Mouse (Mus musculus): ENCODE results near the gene Disp2.

Gene Disp2

DNA sequence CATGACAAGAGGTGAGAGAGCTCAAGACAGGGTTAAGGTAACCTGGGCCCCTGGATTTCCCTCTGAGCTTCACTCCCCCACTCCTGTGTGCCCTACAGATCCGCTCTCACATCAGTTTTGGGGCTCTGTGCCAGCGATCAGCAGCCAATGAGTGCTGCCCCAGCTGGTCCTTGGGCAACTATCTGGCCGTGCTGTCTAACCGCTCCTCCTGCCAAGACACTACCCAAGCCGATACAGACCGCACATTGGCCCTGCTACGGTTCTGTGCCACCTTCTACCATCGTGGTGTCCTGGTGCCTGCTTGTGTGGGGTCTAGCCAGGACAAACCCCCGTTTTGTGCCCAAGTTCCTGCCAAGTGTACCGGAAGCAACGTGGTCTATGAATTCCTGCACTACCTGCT, 10.0 kb downstream of the Disp2 start:
- DNase-seq (ENCODE audit: low spot score) = no peak

DNA sequence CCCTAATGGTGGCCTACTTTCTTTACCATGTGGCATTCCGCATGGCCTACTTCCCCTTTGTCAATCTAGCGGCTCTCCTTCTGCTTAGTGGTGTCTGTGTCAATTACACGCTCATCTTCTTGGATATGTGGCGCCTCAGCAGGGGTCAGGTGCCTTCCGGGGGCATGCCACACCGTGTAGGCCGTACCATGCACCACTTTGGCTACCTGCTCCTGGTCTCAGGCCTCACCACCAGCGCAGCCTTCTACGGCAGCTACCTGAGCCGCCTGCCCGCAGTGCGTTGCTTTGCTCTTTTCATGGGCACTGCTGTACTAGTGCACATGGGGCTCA, 10.7 kb downstream of the Disp2 start:
- no peak for DNase-seq (ENCODE audit: low spot score)

DNA sequence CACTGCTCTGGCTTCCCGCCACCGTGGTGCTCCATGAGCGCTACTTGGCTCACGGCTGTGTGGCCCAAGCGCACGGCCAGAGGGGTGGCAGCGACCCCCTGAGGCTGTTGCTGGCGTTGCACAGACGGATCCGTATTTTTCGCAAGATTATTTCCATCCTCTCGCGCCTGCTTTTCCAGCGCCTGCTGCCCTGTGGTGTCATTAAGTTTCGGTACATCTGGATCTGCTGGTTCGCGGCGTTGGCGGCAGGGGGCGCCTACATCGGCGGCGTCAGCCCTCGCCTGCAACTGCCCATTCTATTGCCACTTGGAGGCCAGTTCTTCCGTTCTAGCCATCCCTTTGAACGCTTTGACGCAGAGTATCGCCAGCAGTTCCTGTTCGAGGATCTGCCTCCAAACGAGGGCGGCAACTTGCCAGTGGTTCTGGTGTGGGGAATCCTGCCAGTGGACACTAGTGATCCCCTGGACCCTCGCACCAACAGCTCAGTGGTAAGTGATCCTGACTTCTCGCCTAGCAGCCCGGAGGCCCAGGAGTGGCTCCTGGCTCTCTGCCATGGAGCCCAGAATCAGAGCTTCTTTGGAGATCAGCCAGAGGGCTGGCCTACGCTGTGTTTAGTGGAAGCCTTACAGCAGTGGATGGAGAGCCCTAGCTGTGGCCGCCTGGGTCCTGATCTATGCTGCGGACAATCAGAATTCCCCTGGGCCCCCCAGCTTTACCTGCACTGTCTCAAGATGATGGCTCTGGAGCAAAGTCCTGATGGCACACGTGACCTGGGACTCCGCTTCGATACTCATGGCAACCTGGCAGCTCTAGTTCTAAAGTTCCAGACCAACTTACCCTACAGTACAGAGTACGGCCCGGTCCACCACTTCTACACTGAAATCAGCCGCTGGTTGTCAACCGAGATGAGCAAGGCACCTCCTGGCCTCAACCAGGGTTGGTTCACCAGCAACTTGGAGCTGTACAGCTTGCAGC, 11.3 kb downstream of the Disp2 start:
- no peak for DNase-seq (ENCODE audit: low spot score)

DNA sequence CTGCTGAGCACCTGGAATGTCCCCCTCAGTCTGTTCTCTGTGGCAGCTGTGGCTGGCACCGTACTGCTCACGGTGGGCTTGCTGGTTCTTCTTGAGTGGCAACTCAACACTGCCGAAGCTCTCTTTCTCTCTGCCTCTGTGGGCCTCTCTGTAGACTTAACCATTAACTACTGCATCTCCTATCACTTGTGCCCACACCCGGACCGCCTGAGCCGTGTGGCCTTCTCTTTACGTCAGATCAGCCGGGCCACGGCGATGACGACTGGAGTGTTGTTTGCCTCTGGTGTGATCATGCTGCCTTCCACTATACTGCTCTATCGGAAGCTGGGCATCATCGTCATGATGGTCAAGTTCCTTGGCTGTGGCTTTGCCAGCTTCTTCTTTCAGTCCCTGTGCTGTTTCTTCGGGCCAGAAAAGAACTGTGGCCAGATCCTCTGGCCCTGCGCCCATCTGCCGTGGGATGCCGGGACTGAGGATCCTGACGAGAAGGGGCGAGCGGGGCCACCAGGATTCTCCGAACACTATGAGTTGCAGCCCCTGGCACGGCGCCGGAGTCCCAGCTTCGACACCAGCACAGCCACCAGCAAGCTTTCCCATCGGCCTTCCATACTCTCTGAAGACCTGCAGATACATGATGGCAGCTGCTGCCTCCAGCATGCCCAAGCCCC, 12.2 kb downstream of the Disp2 start:
- DNase-seq (ENCODE audit: low spot score) = no peak

DNA sequence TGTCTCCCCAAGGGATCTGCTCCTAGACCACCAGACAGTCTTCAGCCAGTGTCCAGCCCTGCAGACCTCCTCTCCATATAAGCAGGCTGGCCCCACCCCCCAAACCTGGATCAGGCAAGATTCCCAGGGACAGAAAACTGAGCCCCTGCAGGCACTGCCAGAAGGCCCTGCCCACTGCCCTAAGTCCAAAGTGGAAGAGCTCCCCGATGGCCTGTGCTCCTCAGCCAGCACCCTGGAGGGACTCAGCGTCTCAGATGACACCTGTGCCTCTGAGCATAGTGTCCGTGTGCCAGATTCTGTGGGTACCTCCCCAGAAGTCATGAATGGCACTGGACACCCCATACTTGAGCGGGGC, 12.7 kb downstream of the Disp2 start:
- DNase-seq (ENCODE audit: low spot score) = no peak

DNA sequence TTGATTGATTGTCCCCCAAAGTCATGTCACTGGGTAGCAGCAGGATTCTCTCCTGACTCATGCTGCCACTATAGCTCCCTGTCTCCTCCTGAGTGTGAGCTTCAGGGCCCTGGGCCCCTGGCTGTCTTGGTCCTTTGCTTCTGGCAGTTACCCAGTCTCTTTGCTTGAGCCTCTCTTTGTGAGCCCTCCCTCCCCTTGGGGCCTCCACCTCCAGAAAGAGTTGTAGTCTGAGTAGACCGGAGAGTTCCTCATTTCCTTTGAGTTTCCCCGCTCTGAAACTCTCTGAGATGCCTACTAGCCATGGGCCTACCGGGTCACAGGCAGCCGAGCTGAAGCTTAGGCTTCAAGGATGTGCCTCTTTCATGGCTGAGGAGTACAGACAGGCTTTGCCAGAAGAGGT, 14.1 kb downstream of the Disp2 start:
- no peak for DNase-seq (ENCODE audit: low spot score)

DNA sequence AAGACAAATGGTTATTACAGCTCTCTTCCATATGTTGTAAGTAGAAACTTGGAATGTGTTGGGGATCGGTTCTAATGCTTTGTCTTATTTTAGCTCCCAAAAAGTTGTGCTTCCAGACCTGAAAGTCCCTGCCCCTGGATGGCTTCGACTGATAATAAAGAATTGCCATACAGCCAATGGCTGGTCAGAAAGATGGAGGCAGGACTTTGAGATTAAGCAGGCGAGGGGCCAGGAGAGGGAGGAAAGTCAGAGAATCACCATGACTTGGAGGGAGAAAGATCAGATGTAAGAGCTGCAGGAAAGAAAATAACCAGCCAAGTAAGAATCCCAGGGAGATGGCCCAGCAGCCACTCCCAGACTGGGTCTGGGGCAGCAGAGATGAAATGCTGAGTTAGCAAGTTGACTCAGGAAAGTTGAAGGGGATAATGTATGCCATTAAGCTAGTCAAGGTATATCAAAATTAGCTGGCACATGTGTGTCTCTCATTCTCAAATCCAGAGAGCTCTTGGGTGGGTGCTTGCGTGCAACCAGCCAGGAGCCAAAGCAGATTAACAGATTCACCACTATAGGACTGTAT, 23.1 kb downstream of the Disp2 start:
- DNase-seq (ENCODE audit: low spot score) = no peak

DNA sequence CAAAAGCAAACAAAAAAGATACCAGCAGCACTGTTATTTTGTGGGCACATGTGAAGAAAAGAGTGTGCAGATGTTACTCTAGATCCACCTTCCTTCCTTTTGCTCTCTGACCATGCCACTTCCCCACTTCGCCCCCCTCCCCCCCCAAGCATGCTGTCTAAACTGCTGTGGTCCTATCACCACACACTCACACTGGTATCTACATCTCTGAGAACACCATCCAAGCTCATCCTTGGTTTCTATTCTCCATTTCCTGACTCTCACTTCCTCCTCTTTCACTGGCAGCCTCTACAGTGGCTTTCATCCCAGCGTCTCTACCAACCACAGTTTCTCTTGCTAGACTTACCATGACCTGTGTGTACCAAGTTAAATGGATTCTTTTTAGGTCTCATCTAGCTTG, 25.0 kb downstream of the Disp2 start:
- DNase-seq (ENCODE audit: low spot score) = no peak

DNA sequence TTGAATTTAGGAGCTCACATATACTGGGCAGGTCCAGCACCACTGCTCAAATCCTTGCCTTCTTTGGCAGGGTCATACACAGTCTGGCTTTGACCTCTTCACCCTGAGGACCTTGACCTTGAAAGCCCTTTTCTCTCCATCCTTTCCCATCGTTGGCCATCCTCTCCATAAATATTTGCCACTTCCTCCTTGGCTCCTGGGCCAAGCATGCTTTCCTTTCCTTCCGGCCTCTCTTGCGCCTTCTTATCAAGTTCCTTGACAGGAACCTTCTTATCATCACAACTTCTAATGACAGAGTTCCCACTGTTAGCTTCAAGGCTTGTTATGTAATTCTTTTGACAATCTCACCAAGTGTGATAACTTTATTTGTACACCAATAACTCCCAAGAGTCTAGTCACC, 25.6 kb downstream of the Disp2 start:
- no peak for DNase-seq (ENCODE audit: low spot score)

DNA sequence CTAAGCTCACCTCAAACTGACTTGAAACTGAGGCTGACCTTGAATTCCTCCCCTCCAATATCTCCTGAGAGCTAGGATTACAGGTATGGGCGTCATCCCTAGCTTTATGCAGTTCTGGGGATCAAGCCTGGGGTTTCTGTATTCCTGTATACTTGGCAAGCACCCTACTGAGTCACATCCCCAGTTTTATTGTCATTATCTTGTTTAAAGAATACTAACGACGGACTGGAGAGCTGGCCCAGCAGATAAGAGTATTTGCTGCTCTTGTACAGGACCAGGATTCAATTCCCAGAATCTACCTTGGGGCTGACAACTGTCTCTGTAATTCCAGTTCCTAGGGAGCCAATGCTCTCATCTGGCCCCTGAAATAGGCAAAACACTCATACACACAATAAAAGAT, 26.2 kb downstream of the Disp2 start:
- DNase-seq (ENCODE audit: low spot score) = no peak

DNA sequence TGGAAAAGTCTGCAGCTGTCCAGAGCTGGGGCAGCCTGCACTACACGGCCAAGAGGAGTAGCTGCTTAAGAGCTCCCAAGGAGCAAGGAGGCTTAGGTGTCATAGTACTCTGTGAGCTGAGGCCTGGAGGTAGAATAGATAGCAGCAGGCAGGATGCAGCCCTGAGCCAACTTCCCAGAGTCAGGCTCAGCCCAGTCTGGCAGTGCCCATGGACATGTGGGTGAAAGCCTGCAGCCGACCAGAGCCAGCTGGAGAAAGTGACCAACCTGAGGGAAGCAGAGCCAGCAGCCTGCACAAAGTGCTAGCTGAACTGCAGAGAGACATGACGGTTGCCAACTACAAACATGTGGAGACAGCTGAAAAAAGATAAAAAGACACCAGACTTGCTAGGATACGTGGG, 27.3 kb downstream of the Disp2 start:
- no peak for DNase-seq (ENCODE audit: low spot score)

DNA sequence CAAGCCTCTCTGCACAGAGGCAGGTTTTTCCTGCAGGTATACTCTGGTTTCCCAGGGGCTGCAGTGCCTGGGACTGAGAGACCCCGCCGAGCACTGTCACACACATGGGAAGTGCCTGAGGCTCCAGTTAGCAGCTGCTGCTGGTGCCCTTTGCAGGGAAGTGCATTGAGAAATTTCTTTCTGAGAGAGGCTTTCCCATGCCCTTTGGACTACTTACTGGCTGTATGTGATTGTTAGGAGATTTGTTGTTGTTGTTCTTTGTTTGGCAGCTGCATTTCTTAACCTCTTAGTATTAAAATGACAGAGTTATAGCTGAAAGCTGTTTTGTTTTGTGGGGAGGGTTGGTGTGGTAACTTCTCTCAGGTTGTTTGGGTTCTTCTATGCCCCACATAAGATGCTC, 31.3 kb downstream of the Disp2 start:
- DNase-seq (ENCODE audit: low spot score) = no peak

DNA sequence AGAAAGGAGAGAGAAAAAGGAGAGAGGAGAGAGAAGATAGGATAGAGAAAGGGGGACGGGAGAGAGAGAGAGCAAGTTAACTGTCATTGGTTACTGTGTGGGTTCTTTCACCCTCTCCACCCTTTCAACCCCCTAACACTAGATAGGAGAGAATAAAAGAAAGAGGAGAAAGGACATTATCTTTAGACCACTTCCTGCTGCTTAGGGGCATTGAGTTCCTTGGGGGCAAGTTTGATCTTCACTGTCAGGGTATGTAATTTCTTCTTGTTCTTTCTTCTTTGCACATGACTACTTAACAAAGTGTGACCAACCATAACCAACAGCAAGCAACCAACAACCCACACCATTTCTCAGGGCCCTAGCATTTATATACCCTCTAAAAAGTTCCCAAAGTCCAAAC, 33.2 kb downstream of the Disp2 start:
- no peak for DNase-seq (ENCODE audit: low spot score)

DNA sequence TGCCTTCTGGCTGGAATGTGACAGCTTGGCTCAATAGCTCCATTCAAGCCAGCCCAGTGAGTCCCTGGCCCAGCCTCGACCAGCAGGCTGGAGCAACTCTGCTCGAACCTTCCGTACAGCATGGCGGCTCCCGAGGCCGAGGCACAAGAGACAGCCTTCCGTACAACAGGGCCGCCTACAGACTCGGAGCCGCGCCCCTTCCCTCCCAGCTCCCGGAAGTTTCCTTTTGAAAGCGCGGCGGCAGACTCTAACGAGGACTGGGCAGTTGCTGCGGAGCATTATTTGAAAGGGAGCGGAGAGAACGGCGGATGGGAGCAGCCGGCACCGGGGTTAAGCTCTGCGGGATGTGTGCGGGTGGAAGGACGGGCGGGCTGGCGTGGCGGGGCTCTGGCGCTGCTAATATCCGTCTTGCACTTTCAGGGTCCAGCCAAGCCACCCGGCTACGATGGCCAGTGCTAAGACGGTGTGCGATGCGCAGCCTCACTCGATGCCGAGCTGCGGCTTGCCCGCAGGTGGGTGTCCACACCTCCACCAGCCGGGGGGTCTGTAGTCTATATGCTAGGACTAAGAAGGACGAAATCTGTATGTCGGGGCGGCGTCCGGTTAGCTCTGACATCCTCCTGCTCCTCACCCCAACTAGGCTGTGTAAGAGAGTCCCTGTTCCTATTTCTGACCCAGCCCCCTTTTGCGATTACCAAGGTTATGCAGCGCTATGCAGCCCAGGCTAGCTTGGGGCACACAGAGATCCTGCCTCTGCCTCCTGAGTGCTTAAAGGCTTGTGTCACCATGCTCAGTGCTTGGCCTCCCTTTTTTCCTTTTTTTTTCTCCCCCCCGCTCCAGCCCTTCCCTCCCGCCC, 34.7 kb downstream of the Disp2 start, which contains the start of gene Knstrn:
Gene Knstrn (plus strand): TSS at position 23 of the 856 bp plus-strand sequence.
- peak; percentile 56 for DNase-seq (ENCODE audit: low spot score)

DNA sequence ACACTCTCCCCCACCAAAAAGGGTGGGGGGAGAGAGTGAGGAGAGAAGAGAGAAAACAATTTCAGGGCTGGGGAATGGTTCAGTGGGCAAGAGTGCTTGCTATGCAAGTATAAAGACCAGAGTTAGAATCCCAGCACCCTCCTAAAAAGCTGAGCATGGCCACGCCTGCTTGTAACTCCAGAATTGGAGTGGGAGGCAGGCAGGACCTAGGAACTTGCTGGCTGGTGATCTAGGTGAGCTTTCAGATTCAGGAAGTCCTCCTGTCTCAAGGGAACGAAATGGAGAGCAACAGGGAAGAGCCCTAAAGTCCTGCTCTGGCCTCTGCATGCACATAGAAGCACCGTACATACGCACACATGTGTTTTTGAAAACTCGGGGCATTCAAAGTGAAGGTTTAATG, 43.3 kb downstream of the Disp2 start:
- no peak for DNase-seq (ENCODE audit: low spot score)

DNA sequence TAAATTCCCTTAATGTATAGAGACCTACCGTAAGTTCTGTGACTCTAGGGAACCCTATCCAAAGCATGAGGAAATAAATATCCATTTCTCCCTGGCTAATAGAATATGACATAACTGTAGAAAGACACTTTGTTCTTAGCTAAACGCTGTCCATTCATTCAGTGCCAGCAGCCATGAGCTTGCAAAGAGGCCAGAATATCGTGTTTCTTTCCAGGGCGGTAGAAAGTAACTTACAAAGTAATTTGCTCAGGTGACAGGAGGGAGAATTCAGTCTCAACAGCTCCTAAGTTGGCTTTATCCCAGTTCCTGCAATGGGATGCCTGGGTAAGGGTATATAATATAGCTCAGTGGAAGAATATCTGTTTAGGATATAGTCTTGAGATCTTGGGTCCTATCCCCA, 44.9 kb downstream of the Disp2 start:
- no peak for DNase-seq (ENCODE audit: low spot score)

DNA sequence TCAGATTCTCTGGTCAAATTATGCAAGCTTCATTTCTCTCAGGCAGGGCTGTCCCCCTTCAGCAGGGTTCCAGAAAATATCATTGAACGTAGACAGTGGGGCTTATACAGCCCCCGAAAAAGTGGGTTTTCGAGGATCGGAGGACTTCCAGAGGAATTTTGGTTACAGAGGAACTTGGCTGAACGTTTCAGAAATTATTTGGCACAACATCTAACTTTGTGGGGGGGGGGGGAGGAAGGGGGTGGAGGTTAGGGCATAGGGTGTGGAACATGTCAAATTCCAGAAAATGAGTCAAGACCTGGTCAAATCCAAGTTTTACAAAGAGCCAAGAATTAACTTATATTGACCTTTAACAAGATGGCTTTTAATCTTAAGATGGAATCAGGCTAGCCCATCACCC, 49.6 kb downstream of the Disp2 start:
- no peak for DNase-seq (ENCODE audit: low spot score)

DNA sequence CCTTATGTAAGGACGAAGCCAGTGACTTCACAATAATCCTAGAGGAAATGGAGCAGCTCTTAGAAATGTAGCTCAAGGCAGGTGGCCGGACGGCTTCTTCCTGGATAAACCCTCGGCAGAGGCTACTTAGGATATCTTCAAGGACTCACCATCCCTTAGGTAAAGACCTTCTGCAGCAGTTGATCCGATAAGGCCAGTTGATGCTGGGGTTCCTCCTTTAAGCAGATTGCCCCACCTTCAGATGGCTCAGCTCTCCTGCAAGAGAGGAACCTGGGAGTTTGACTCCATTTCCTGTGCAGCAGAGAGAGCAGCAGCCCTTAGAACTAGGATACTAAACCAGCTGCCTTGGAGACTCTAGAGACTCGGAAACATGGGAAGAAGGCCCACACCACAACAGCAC, 54.5 kb downstream of the Disp2 start:
- no peak for DNase-seq (ENCODE audit: low spot score)

DNA sequence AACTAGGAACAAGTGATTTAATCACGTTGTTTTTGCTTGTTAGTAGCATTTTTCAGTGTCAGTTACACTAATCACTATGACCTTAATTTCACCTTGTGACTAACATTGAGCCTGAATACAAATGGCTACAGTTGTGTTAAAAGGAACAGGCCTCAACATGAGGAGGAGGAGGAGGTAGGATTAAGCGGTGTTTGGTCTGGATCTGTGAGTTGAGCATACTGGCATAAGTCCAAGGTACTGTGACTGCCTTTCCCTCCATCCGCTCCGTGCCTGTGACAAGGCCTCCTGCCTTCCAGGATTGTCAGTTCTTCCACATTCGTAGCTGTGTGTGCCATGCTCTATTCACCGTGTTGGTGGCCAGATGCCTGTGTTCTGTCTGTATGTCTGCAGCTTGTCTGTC, 55.6 kb downstream of the Disp2 start:
- DNase-seq (ENCODE audit: low spot score) = no peak

DNA sequence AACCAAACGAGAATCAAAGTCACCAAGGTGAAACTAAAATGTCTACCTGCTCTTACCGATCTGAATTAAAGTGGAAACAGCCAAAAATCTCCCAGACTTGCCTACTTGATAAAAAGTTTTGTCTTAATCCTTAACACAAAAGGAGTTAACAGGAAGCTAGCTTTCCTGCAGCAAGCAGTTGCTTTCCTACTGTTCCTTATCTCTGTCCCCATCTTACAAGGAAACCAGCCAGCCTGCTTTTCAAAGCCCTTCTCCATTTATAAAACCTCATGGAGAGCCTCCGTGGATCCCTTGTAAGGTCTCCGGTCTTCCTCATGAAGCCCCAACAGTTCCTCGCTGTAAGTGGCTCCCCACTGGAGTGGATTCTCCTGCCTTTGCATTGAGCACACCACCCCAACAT, 58.8 kb downstream of the Disp2 start:
- no peak for DNase-seq (ENCODE audit: low spot score)

DNA sequence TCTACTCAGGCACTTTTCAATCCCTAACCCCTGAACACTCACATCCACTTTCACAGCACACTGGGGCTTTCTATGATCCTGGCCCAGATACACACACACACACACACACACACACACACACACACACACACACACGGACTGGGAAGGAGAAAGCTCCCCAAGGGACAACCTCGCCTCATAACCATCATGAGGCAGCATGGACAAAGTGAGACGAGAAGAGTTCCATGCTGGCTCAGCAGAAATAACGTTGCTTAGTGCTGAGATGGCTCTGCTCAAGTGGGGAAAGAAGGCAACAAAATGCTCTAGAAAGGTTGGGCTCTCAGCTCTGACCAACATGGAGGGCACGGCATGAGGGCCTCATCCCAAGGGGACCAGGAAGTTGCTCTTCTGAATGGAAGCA, 61.7 kb downstream of the Disp2 start:
- no peak for DNase-seq (ENCODE audit: low spot score)

DNA sequence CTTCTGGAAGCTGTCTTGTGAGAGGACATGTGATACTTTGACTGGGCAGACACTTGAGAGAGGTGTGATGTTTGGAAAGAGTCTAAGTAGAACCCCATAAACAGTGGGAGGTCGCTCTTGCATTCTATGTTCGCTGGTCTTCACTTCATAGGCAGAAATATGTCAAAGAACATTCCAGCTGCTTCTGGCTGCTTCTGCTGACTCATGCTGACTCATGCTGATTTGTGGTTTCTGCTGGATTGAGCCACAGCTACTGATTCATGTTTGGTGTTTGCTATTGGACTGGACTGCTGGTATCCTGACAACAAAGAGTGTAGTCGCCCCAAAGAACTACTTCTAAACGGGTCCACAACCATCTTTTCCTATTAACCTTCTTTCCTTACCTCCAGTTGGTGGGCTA, 62.3 kb downstream of the Disp2 start:
- no peak for DNase-seq (ENCODE audit: low spot score)

All from urinary bladder, postnatal 10 days (tissue).